Mouse (Mus musculus) right cerebral cortex, postnatal 25 days (tissue): ENCODE measurements around the gene Rprml.
A peak's percentile ranks its signal among the peaks of the same experiment; 100 is the strongest.

Experiments
- DNase-seq: peaks from one replicate; pipeline ENCODE4 v3.0.0; 2022

The Rprml gene

DNA sequence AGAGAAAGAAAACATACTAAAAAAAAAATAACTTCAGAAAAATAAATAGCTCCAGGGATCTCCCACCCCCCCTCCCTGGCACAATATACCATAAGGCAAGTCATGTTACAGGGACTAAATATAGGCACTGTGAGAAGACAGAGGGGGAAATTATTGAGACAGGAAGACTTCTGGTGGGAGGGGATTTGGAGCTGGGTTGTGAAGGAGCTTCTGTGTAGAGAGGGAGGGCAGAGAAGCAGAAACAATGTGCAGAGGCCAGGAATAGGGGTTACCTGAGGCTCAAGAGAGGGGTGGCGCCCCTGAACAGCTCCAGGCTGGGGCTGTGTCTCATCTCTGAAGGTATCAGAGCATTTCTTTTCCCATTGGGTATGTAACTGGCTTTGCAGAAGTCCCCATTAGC lies 16.3 kb downstream of the Rprml start:
- DNase-seq = no peak

DNA sequence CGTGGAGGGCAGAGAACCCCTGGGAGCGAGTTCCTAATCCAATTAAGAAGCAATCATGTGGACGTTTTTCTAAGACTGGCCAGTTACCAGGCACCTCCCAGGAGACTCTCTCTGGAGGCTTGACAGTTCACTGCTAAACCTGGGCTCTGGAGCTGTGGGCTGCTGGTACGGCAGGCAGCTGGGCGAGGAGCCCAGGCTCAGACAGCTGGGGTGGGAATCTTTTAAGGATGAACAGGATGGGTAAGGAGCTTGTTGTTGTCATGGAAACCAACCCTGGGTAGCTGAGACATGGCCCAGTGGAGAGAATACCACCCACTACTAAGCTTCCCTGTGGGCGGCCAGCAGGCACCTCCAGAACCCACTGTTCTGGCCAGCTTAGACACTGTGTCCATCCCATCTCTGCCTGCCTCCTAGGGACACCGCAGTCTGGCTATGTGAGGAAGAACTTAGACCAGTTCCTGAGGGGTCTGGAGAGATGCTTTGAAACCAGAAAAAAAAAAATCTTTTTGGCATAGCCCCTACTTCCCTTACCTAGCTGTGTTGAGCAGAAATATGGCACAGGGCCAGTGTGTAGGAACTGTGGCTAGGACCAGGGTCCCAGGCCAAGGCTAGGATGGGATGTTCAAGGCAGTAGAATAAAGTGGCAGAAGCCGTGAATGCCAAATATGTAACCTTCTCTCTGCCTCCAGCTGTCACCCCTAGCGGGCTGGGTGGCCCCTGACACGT lies 17.0 kb downstream of the Rprml start:
- peak; percentile 90 for DNase-seq

DNA sequence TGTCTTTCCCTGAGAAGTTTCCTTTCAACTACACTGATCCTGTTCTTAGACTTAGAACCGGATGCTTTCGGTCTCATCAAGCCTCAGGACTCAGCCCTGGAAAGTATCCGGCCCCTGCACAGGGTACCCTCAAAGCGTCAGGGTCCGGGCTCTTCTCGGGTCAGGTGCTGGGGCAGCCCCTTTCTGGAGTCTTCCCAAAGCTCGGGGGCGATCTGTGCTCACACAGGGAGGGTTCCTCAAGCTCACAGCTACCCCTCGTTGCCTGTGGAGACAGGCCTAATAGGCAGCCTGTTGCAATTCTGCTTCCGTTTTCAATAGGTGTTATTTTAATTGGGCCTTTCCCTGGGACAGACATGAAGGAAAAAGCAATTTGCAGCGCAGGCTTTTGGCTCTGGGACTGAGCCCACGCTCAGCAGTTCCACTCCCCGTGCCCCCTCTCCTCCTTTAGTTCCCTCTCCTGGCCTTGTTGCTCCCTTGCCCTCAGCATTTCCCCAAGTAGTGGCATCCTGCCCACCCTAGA lies 17.6 kb downstream of the Rprml start:
- no peak for DNase-seq

DNA sequence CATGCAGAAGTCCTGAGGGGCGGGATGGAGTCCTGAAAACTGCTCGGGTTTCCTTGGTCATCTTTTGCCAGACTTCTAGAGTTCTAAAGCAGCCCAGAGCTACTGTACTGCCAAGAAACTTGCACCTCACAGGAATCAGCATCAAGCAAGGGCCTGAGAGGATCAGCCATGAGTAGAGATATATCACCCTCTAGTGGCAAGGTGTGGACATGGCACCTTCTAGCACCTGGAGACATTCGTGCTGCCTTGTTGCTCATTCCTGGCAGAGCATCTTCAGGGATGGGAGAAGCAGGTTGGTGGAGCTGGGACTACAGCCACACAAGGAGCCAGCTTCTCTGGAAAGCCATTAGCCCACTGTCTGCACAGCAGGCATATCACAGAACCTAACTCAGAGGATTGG lies 26.2 kb downstream of the Rprml start:
- peak; percentile 79 for DNase-seq

DNA sequence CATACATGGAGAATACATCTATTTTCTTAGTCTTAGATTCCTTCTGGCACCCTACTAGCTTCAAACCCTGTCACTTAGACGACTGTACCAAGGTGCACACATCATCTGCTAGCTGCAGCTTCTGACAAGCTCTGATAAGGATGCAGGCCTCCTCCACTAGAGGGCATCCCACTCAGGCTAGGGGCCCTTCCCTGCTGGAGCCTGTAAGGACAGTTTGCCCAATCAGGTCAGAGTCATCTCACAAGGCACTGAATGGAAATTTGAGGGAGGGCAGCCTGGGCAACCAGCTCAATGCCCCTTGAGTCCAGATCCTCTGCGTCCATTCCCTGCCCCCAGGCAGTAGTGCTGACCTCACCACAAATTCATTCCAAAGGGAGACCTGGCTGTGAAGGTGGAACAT lies 27.7 kb downstream of the Rprml start:
- DNase-seq = peak; percentile 43

DNA sequence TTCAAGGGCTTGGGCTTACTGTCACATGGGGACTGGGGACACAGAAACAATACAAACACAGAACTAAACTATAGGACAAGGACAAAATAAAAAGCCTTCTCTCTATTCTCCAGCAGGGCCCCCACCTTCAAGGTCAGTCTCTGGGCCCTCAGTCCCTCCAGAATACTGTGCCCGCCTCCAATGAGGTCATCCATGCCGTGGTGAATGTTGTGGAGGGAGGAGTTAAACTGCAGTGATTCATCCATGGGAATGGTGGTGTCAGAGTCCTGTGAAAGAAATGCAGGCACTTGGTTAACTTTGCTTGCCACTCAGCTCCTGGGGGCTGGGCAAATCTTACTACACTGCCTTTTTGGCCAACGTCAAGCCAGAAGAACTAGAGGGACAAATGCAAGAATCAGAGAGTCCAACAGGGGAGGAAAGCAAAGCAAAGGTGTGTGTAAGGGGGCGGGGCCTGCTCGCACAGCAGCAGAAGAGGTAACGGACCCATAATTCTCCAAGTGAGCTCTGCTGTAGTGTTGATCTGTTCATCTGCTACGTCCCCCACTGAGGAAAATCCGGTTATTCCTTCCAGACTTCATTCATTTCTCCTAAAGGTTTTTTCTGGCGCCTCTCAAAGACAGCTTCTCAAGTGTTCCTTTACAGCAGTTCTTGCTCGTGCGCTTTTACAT lies 34.4 kb downstream of the Rprml start:
- no peak for DNase-seq

DNA sequence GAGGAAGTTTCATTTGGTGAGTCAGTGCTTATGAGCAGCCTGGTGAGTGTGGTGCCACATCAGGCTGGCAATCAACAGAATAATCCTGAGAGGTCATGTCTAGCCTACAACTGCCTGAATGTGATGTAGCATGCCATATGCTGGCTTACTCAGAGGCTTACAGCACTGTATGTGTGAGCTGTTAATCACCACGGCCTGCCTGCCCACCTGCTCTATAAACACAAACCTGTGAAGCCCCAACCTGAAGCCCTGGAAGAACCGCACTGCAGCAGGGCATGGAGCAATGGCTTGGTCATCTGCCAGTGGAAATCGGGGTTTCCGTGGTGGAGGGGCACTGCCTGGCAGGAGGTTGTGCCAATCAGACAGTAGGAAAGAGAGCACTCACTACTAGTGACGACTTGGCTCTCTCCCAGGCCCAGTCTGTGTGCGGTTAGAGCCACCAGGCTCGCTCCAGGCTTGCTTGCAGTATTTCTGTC lies 35.9 kb downstream of the Rprml start:
- DNase-seq = peak; percentile 44

DNA sequence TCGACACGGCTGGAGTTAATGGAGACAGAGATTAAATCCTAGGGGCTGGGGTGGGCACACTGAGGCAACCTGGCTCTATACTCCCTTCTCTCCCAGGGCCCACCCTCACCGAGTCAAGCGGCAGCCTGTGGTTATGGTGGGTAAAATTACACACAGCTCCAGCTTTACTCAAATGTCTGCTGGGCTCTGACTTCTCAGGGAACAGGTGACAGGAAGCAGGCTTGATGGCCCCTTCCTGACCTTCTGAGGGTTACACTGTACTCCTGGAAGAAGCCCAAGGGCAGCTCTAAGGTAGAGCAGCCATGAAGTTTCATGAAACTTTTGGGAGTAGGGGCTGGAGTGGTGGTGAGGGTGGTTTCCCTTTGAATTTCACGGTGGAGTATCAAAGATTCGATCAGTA lies 37.3 kb downstream of the Rprml start:
- no peak for DNase-seq

DNA sequence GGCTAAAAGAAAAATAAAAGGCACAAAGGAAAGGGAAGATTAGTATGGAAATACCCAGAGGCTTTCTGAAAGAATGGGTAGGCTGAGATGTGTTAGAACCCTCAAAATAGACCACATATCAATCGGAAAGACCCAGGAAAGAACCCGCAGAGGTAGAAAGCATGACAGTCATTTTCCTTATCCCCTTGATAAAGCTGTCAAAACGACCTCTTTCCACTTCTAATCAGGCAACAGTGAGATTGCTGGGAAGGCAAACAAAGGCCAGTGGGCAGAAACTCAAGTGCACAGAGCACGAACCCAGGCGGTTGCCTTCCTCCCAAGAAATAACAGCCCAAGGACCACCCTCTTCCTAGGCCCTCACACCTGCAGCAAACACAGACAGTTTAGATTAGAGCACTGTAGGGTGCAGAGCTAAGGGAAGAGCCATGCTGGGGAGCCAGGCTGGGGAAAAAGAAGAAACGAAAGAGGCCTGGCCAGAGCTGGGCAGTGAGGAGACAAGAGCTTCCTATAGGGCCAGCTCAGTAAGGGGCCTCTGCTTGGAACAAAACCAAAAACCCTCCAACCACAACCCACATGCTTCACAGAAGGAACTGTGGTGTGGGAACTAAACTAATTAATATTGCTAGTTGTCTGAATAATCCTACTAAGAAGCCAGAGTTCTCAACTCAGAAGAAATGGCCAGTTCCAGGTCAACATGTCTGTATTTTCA lies 39.1 kb downstream of the Rprml start:
- DNase-seq = no peak

DNA sequence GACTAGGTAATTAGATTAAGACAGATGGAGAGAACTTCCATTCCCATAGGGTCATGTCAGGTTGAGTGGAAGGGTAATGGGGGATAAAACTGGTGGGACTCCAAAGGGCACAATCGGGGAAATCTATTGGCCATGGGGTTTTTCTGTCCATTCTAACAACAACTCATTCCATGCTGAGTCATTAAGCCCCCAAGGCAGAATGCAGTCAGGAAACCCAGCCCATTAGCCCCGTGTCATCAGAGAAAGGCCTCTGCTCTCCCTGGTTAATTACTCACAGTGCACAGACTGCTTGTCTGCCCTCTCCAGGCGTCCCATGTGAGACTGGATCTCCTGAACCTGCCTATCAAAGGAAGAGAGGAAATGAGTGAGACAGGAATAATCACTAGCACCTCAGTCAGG lies 39.6 kb downstream of the Rprml start:
- DNase-seq = no peak

DNA sequence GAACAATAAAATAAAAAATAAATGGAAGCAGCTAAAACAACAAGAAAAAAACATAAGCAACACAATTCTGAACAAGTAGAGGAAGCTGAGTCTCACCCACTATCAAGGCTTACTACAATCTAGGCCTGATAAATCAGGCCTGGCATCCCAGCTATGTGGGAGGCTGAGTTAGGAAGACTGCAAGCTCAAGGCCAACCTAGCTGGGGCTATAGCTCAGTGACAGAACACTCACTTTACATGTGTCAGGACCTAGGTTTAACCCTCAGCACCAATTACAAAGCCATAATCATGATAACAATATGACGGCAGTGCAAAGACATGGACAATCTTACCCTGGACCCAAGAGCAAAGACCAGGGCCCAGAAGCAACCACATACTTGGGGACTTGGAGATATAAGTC lies 41.7 kb downstream of the Rprml start:
- no peak for DNase-seq

DNA sequence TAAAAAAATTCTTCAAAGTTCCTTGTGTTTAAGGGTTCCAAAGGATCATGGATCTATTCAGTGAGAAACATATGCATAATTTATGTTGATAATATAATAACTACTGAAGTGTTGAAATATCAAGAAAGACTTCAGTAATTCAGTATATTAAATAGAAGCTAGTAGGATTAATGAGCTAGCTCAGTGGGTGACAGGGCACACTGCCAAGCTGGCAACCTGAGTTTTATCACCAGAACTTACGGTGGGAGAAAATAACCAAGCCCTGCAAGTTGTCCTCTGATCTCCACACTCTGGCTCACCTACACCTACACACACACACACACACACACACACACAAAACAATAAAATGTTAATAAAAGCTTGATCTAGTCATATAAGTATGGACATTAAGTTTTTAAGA lies 43.9 kb downstream of the Rprml start:
- no peak for DNase-seq

DNA sequence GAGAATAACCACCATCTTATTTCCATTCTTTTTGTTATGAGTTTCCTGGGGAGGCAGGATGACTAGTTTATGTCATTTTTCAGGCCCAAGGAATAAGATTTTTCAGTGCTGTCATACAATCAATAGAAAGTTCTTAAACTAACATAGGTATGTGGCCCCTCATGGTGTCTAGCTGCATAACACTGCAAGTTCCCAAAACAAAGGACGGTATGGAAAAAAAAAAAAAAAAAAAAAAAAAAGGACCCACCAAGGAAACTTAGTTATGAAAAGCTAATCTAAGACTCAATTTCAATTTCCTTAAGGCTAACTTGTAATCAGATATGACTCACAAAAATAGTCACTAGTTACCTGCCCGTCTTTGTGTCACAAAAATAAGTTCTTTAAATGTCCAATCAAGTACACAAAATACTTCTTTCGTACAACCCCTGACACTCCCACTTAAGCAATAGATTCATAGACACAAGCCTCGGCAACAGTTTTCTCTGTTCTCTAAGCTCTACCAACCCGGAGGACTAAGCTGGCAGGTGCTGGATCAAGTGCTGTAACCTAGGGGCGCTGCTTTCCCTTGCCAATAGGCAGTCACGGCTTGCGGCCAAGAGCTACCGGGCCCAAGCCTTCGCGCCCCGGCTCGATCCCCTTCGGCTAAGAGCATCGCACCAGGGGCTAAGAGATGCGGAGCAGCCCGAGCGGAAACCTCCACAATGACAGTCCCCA lies 47.6 kb downstream of the Rprml start:
- DNase-seq = no peak

DNA sequence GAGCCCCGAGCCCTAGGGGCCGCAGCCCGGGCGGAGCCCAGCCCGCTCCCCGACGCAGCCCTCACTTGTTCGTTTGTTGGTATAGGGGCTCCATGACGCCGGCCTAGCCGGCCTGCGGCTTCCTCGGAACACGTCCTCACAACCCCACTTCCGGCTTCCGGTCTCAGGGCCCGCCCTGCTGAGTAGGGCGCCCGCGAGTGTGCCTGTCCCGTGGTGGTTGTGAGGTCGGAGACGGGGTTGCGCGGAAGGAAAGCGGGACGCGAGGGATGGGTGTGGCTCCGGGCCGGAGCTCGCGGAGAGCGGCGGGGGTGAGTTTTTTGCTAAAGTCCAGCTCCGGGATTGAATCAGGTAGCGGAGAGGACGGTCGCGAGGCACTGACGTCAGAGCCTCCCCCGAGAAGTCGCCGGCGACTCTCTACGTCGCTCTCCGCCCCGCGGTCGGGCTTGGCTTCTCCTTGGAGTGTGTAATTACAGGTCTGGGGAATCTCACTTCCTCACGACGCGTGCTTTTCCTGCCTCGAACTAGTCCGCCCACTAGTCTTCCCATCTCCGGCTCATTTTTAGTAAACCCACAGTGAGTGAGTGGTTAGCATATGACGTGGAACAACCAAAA lies 48.3 kb downstream of the Rprml start, which contains the start of gene Gosr2:
Gene Gosr2 (minus strand): TSS at position 334 of the 612 bp plus-strand sequence.
- peak; percentile 90 for DNase-seq

DNA sequence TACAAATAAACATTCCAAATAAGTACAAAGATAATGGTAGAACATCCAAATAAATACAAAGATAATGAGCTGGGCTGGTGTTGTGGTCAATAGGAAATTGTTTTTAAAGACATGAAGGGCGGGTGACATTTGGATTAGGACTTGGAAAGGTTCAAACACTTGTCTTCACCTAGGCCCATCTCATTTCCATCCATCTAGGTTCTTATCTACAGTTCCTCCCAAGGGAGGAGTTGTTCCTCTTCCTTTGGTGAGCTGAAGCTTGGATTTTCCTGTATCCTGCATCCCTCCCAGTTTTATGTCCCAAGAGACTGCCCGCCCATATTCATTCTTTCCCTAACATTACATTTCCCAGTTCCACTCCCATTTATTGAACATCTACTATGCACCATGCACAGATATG lies 48.9 kb downstream of the Rprml start:
- no peak for DNase-seq
